Mouse (Mus musculus) testis, adult 2 months (tissue): ENCODE results near the gene Kirrel3.

ENCODE experiments used
- CTCF ChIP-seq: fragments of 200-500 bp; IDR thresholded peaks from 2 replicates; pipeline ENCODE4 v1.5.1; 2012; ENCODE audit warnings: low read depth, mild to moderate bottlenecking, inconsistent platforms, low read length, moderate library complexity; ENCODE audit not compliant: control insufficient read depth, insufficient read depth, insufficient replicate concordance
- POLR2A ChIP-seq: fragments of 200-500 bp; IDR thresholded peaks from 2 replicates; pipeline ENCODE4 v1.6.1; 2012; ENCODE audit warnings: low read depth, mild to moderate bottlenecking, inconsistent platforms, low read length, moderate library complexity; ENCODE audit not compliant: control insufficient read depth

- no peak for TF ChIP-seq CTCF
- TF ChIP-seq POLR2A = no peak
These were observed 456.6 kb downstream of the Kirrel3 start for GRCm38 (mm10) chr9:34942122-34942831.
